Mouse (Mus musculus): ENCODE measurements around the gene Rprml. TPM values are rescaled to one million over a fixed set of nuclear protein-coding genes. Genes with fewer than 3 reads are reported as not detected.

Rprml gene
- total and polyA plus RNA-seq, 2 experiments from 2014 or later, result 4.1 to 11.8 TPM

DNA sequence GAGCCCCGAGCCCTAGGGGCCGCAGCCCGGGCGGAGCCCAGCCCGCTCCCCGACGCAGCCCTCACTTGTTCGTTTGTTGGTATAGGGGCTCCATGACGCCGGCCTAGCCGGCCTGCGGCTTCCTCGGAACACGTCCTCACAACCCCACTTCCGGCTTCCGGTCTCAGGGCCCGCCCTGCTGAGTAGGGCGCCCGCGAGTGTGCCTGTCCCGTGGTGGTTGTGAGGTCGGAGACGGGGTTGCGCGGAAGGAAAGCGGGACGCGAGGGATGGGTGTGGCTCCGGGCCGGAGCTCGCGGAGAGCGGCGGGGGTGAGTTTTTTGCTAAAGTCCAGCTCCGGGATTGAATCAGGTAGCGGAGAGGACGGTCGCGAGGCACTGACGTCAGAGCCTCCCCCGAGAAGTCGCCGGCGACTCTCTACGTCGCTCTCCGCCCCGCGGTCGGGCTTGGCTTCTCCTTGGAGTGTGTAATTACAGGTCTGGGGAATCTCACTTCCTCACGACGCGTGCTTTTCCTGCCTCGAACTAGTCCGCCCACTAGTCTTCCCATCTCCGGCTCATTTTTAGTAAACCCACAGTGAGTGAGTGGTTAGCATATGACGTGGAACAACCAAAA lies 48.3 kb downstream of the Rprml start, which contains the start of gene Gosr2:
TSS of gene Gosr2 (minus strand) at position 334 of the 612 bp plus-strand sequence.
- Histone ChIP-seq H3K36me3 (ENCODE audit: insufficient read depth, low read length) (no peaks in the 10 kb centered on the region), H3K4me3 (ENCODE audit: low read depth, low read length) (peak within 1 kb of the TSS; percentile 92), H3K27ac (ENCODE audit: low read depth, low read length) (peak within 1 kb of the TSS; percentile 98), H3K9me3 (ENCODE audit: low read length) (no peaks in the 10 kb centered on the region), H3K4me2 (ENCODE audit: low read depth, low read length, poor library complexity, severe bottlenecking) (peak within 1 kb of the TSS; percentile 54), H3K4me1 (ENCODE audit: insufficient read depth, low read length) (no peaks in the 10 kb centered on the region; the same call in 1 of the 2 replicates), H3K9ac (replicated peaks; ENCODE audit: low read length, poor library complexity, severe bottlenecking) (peak within 1 kb of the TSS; percentile 85), H3K27me3 (ENCODE audit: insufficient read depth, low read length) (no peaks in the 10 kb centered on the region)
- under 1% methylated on average over 52 of the region's 57 CpGs for WGBS
- DNase-seq (ENCODE audit: low spot score) (peak; percentile 95), ATAC-seq (ENCODE audit: low FRiP score) (peak; percentile 97)
- TF ChIP-seq CTCF (IDR thresholded peaks at IDR 0.05), result peak; percentile 27; the same call in 1 of the 2 replicates

DNA sequence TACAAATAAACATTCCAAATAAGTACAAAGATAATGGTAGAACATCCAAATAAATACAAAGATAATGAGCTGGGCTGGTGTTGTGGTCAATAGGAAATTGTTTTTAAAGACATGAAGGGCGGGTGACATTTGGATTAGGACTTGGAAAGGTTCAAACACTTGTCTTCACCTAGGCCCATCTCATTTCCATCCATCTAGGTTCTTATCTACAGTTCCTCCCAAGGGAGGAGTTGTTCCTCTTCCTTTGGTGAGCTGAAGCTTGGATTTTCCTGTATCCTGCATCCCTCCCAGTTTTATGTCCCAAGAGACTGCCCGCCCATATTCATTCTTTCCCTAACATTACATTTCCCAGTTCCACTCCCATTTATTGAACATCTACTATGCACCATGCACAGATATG lies 48.9 kb downstream of the Rprml start:
- 62% methylated on average over 2 of the region's 2 CpGs for WGBS
- peak overlapping the region; percentile 92 for H3K4me3 ChIP-seq (ENCODE audit: low read depth, low read length)
- no peak for TF ChIP-seq CTCF (IDR thresholded peaks at IDR 0.05)
- H3K9me3 ChIP-seq (ENCODE audit: low read length), result no peaks in the 10 kb centered on the region
- peak overlapping the region; percentile 98 for H3K27ac ChIP-seq (ENCODE audit: low read depth, low read length)
- no peaks in the 10 kb centered on the region for H3K27me3 ChIP-seq (ENCODE audit: insufficient read depth, low read length)
- no peaks in the 10 kb centered on the region for H3K36me3 ChIP-seq (ENCODE audit: insufficient read depth, low read length)
- H3K4me1 ChIP-seq (ENCODE audit: insufficient read depth, low read length), result no peaks in the 10 kb centered on the region; the same call in 1 of the 2 replicates
- ATAC-seq (ENCODE audit: low FRiP score), result no peak
- peak overlapping the region; percentile 54 for H3K4me2 ChIP-seq (ENCODE audit: low read depth, low read length, poor library complexity, severe bottlenecking)
- no peak for DNase-seq (ENCODE audit: low spot score)
- H3K9ac ChIP-seq (replicated peaks; ENCODE audit: low read length, poor library complexity, severe bottlenecking), result peak overlapping the region; percentile 85; the same call in 1 of the 2 replicates

Other genes starting within 250 kb of the Rprml start
- 7.8 and 9.2 TPM in 2 replicates for gene Plekhm1, start 236.9 kb upstream of the Rprml start, total RNA-seq (2014; rRNA removed)
- 5.8 and 6.0 TPM in 2 replicates for gene Plekhm1, start 236.9 kb upstream of the Rprml start, polyA plus RNA-seq (2015; fragmentation: Nextera tagmentation; extraction: Ambion mirVana)
- not detected in 2 replicates for gene Lrrc37a, start 145.0 kb upstream of the Rprml start, total RNA-seq (2014; rRNA removed)
- gene Lrrc37a, start 145.0 kb upstream of the Rprml start, polyA plus RNA-seq (2015; fragmentation: Nextera tagmentation; extraction: Ambion mirVana), result not detected in 2 replicates
- 0.16 TPM in 1 of 2 replicates, not detected in the other for gene Gm884, start 28.4 kb upstream of the Rprml start, total RNA-seq (2014; rRNA removed)
- not detected in 2 replicates for gene Gm884, start 28.4 kb upstream of the Rprml start, polyA plus RNA-seq (2015; fragmentation: Nextera tagmentation; extraction: Ambion mirVana)
- gene Lyzl6, start 10.7 kb upstream of the Rprml start, total RNA-seq (2014; rRNA removed), result not detected in 2 replicates
- not detected in 2 replicates for gene Lyzl6, start 10.7 kb upstream of the Rprml start, polyA plus RNA-seq (2015; fragmentation: Nextera tagmentation; extraction: Ambion mirVana)
- 78.4 and 104 TPM in 2 replicates for gene Gosr2, start 48.3 kb downstream of the Rprml start, total RNA-seq (2014; rRNA removed)
- gene Gosr2, start 48.3 kb downstream of the Rprml start, polyA plus RNA-seq (2015; fragmentation: Nextera tagmentation; extraction: Ambion mirVana), result 88.2 and 93.6 TPM in 2 replicates
- 2.6 and 3.2 TPM in 2 replicates for gene Wnt9b, start 100.3 kb downstream of the Rprml start, total RNA-seq (2014; rRNA removed)
- gene Wnt9b, start 100.3 kb downstream of the Rprml start, polyA plus RNA-seq (2015; fragmentation: Nextera tagmentation; extraction: Ambion mirVana), result 1.2 and 1.3 TPM in 2 replicates
- gene Wnt3, start 124.6 kb downstream of the Rprml start, total RNA-seq (2014; rRNA removed), result 12.5 and 13.2 TPM in 2 replicates
- gene Wnt3, start 124.6 kb downstream of the Rprml start, polyA plus RNA-seq (2015; fragmentation: Nextera tagmentation; extraction: Ambion mirVana), result 11.6 and 11.7 TPM in 2 replicates